Mouse (Mus musculus): ENCODE measurements at regions not wholly inside any gene's neighbourhood (a gene's known extent, or its start where the extent isn't known, plus 50 kb on each side); places are given as distances from the start of the nearest gene placed in this dataset.
A peak's percentile ranks its signal among the peaks of the same experiment; 100 is the strongest.

DNA sequence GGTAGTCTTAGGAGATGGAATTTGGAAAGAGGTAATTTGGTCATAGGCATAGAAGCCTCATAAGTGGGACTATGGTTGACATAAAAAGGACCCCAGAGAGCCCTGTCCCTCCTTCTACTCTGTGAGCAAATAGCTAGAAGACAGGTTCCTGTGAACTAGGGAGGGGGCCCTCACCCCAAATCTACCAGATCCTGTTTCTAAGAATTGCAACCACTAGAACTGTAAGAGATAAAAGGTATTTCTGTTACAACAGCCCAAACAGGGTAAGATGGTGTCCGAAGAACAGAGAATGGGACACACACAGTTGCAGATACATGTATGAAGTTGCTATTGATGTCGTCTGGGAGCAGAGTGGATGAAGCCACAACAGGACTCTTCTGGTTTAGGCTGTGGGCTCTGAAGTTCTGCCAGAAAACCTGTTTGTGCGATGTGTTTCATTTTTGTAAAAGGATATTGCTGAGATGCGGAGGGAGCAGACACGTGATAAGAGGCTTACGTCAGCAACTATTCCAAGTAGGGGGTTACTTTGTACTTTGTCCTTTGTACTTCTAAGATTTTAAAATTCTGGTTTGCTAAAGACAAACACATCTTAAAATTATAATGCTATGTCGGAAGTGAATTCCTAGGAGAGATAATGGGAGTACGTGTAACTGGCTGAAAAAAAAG, 164.0 kb downstream of the Usp46 start:
- H3K4me3 ChIP-seq (ENCODE audit: low read depth, low read length) = no peak overlapping the region
- no peak overlapping the region for H3K4me2 ChIP-seq (replicated peaks; ENCODE audit: low read depth, low read length)
- no peak for ATAC-seq (ENCODE audit: low FRiP score)
- no peaks in the 10 kb centered on the region for H3K4me1 ChIP-seq (replicated peaks; ENCODE audit: control insufficient read depth, insufficient read depth, low read length)
- 91% methylated on average over 8 of the region's 8 CpGs for WGBS
- no peaks in the 10 kb centered on the region for H3K36me3 ChIP-seq (ENCODE audit: control insufficient read depth, insufficient read depth, low read length)
- DNase-seq (ENCODE audit: low spot score) = no peak
- no peak overlapping the region for H3K27ac ChIP-seq (ENCODE audit: low read depth, low read length)
- H3K27me3 ChIP-seq (ENCODE audit: control insufficient read depth, insufficient read depth, low read length) = no peaks in the 10 kb centered on the region
- H3K9ac ChIP-seq (ENCODE audit: low read depth, low read length) = no peak overlapping the region
- H3K9me3 ChIP-seq (ENCODE audit: control insufficient read depth, low read length) = no peaks in the 10 kb centered on the region

DNA sequence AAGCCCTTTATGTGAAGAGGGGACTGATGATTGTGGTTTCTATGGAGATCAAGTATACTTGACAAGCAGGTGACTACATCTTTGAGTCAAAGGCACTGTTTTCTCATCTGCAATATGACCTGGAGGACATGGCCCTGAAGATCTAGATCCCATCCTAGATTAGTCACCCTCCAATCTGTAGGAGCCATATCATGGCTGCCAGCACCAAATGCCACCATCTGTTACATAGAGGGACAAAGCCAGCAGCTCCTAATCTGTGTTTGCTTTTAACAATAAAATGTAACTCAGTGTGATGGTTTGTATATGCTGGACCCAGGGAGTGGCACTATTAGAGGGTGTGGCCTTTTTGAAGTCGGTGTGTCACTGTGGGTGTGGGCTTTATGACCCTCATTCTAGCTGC, 156.1 kb downstream of the Usp46 start:
- DNase-seq (ENCODE audit: low spot score) (no peak), ATAC-seq (ENCODE audit: low FRiP score) (no peak)
- Histone ChIP-seq H3K36me3 (ENCODE audit: control insufficient read depth, insufficient read depth, low read length) (no peaks in the 10 kb centered on the region), H3K9me3 (ENCODE audit: control insufficient read depth, low read length) (no peaks in the 10 kb centered on the region), H3K4me1 (replicated peaks; ENCODE audit: control insufficient read depth, insufficient read depth, low read length) (no peaks in the 10 kb centered on the region), H3K27ac (ENCODE audit: low read depth, low read length) (no peak overlapping the region), H3K4me3 (ENCODE audit: low read depth, low read length) (no peak overlapping the region), H3K4me2 (replicated peaks; ENCODE audit: low read depth, low read length) (no peak overlapping the region), H3K9ac (ENCODE audit: low read depth, low read length) (no peak overlapping the region), H3K27me3 (ENCODE audit: control insufficient read depth, insufficient read depth, low read length) (no peaks in the 10 kb centered on the region)
- WGBS = 78% methylated on average over 1 of the region's 1 CpGs

DNA sequence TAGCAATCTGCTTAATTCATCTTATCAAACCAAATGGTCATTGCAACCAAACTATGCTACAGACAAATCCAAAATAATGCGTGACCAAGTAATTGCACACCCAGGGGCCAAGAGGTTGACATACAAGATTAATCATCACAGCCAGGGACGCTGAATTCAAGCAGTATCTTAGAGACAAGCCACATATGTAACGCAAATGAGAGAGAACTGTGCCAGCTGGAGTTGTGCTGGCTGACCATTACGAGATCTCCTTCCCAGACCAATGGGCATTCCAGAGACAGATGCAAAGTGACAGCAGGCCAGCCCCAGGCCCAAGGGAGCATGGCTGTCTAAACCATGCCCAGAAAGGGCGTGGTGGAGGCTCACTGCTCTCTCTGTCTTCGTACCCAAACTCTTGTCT, 155.1 kb downstream of the Usp46 start:
- ATAC-seq (ENCODE audit: low FRiP score) (peak; percentile 59; the same call in 1 of the 2 replicates), DNase-seq (ENCODE audit: low spot score) (peak; percentile 48)
- WGBS = 30% methylated on average over 6 of the region's 6 CpGs
- H3K27ac ChIP-seq (ENCODE audit: low read depth, low read length) = no peak overlapping the region
- no peak overlapping the region for H3K9ac ChIP-seq (ENCODE audit: low read depth, low read length)
- no peaks in the 10 kb centered on the region for H3K9me3 ChIP-seq (ENCODE audit: control insufficient read depth, low read length)
- H3K4me1 ChIP-seq (replicated peaks; ENCODE audit: control insufficient read depth, insufficient read depth, low read length) = no peaks in the 10 kb centered on the region
- no peak overlapping the region for H3K4me2 ChIP-seq (replicated peaks; ENCODE audit: low read depth, low read length)
- H3K27me3 ChIP-seq (ENCODE audit: control insufficient read depth, insufficient read depth, low read length) = no peaks in the 10 kb centered on the region
- no peak overlapping the region for H3K4me3 ChIP-seq (ENCODE audit: low read depth, low read length)
- no peaks in the 10 kb centered on the region for H3K36me3 ChIP-seq (ENCODE audit: control insufficient read depth, insufficient read depth, low read length)

DNA sequence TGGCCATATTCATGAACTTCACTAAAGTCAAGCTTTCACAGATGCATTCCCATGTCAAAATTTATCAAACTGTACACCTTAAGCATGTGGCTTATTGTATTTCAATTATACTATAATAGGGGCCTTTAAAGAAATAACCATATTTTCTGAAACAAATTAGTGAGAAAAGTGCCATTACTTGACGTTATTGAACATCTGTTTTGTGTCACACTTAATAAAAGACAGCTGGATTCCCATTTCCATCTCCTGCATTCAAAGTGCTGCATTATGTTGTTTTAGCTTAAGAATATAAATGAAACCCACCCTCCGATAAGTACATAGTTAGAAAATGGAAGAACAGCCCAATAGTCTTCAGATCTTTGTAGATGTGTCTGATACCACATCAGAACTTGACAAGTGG, 150.2 kb downstream of the Usp46 start:
- 65% methylated on average over 2 of the region's 2 CpGs for WGBS
- H3K4me2 ChIP-seq (replicated peaks; ENCODE audit: low read depth, low read length) = no peak overlapping the region
- H3K36me3 ChIP-seq (ENCODE audit: control insufficient read depth, insufficient read depth, low read length) = no peaks in the 10 kb centered on the region
- ATAC-seq (ENCODE audit: low FRiP score) (no peak), DNase-seq (ENCODE audit: low spot score) (no peak)
- H3K27ac ChIP-seq (ENCODE audit: low read depth, low read length) = no peak overlapping the region
- H3K4me1 ChIP-seq (replicated peaks; ENCODE audit: control insufficient read depth, insufficient read depth, low read length) = no peaks in the 10 kb centered on the region
- no peak overlapping the region for H3K4me3 ChIP-seq (ENCODE audit: low read depth, low read length)
- no peak overlapping the region for H3K9ac ChIP-seq (ENCODE audit: low read depth, low read length)
- H3K27me3 ChIP-seq (ENCODE audit: control insufficient read depth, insufficient read depth, low read length) = no peaks in the 10 kb centered on the region
- H3K9me3 ChIP-seq (ENCODE audit: control insufficient read depth, low read length) = no peaks in the 10 kb centered on the region

DNA sequence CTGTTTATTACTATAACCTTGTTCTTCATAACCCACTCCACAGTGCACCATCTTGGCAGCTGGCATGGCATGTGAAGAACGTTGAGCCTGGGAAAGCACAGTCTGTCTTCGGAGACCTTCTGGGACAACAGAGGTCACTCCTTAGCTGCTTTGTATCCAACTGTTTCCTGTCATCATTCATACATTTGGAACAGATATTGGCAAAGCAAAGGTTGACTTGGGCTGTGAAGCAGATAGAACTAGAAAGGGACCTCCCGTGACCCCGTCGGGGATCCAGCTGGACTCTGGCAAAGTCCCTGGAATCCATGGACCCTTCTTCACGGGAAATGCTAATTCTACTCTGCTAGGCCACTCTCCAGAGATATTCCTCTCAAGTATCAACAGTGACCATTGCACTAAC, 148.3 kb downstream of the Usp46 start:
- H3K4me1 ChIP-seq (replicated peaks; ENCODE audit: control insufficient read depth, insufficient read depth, low read length) = no peaks in the 10 kb centered on the region
- ATAC-seq (ENCODE audit: low FRiP score) (no peak), DNase-seq (ENCODE audit: low spot score) (no peak)
- no peak overlapping the region for H3K9ac ChIP-seq (ENCODE audit: low read depth, low read length)
- no peak overlapping the region for H3K27ac ChIP-seq (ENCODE audit: low read depth, low read length)
- no peak overlapping the region for H3K4me3 ChIP-seq (ENCODE audit: low read depth, low read length)
- 79% methylated on average over 6 of the region's 6 CpGs for WGBS
- H3K4me2 ChIP-seq (replicated peaks; ENCODE audit: low read depth, low read length) = no peak overlapping the region
- no peaks in the 10 kb centered on the region for H3K27me3 ChIP-seq (ENCODE audit: control insufficient read depth, insufficient read depth, low read length)
- H3K36me3 ChIP-seq (ENCODE audit: control insufficient read depth, insufficient read depth, low read length) = no peaks in the 10 kb centered on the region
- no peaks in the 10 kb centered on the region for H3K9me3 ChIP-seq (ENCODE audit: control insufficient read depth, low read length)

DNA sequence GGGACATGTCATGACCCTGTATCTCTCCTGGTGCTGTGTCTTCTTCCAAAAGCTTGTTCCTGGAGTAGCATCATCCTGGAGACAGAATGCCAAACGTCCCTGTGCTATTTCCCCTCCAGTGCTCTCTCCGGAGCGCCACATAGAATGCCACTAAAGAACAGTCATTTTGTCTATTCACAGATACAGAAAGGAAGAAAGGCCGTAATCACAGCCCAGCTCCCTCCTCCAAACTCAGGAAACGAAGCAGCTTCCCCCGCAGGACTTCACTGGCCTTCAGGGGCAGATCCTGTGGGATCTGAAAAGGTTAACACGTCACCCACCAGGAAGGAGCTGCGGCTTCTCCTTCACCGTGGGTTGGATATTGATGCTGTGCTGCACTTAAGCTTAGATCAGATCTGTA, 140.7 kb downstream of the Usp46 start:
- H3K4me1 ChIP-seq (replicated peaks; ENCODE audit: control insufficient read depth, insufficient read depth, low read length) = no peaks in the 10 kb centered on the region
- no peak overlapping the region for H3K4me3 ChIP-seq (ENCODE audit: low read depth, low read length)
- H3K27ac ChIP-seq (ENCODE audit: low read depth, low read length) = no peak overlapping the region
- WGBS = 61% methylated on average over 9 of the region's 9 CpGs
- no peaks in the 10 kb centered on the region for H3K36me3 ChIP-seq (ENCODE audit: control insufficient read depth, insufficient read depth, low read length)
- no peaks in the 10 kb centered on the region for H3K9me3 ChIP-seq (ENCODE audit: control insufficient read depth, low read length)
- H3K9ac ChIP-seq (ENCODE audit: low read depth, low read length) = no peak overlapping the region
- no peaks in the 10 kb centered on the region for H3K27me3 ChIP-seq (ENCODE audit: control insufficient read depth, insufficient read depth, low read length)
- no peak for DNase-seq (ENCODE audit: low spot score)
- no peak for ATAC-seq (ENCODE audit: low FRiP score)
- no peak overlapping the region for H3K4me2 ChIP-seq (replicated peaks; ENCODE audit: low read depth, low read length)

DNA sequence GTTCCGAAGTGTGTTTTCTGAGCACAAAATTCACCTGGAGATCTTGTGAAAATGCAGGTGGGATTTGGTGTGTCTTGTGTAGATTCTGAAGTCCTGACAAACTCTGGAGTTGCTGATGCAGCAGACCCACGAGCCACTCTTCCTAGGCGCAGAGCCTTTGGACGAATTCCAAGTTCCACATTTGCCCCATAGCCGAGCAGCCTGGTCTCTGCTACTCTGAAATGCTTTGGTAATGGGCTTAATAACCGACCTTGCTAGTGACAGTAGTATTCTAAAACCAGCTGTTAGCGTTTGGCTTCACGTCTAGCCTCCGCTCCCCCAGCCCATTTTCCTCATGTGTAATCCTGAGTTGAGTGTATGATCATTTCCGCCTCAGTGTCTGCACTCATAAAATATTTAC, 139.5 kb downstream of the Usp46 start:
- Histone ChIP-seq H3K27ac (ENCODE audit: low read depth, low read length) (no peak overlapping the region), H3K4me2 (replicated peaks; ENCODE audit: low read depth, low read length) (no peak overlapping the region)
- no peak for DNase-seq (ENCODE audit: low spot score)

DNA sequence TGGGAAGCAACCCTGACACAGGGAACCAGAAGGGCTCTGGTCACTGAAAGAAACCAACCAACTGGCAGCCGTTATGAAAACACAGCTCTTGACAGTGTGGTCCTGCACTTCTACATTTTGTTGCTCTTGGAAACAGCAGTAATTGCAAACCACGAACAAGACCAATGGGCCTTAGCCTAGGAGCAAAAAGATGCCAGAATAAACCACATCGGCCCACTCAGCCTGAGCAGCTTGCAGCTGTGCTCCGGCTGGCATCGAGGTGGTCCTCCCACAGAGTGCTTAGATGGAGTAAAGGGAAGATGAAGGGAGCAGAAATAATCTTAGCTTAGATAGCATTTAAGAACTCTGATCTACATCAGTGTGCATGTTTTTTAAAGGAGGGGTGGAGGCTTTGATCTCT, 138.0 kb downstream of the Usp46 start:
- WGBS = 79% methylated on average over 5 of the region's 5 CpGs
- Histone ChIP-seq H3K27me3 (ENCODE audit: control insufficient read depth, insufficient read depth, low read length) (no peaks in the 10 kb centered on the region), H3K4me3 (ENCODE audit: low read depth, low read length) (no peak overlapping the region), H3K9ac (ENCODE audit: low read depth, low read length) (no peak overlapping the region), H3K27ac (ENCODE audit: low read depth, low read length) (no peak overlapping the region), H3K4me1 (replicated peaks; ENCODE audit: control insufficient read depth, insufficient read depth, low read length) (no peaks in the 10 kb centered on the region), H3K9me3 (ENCODE audit: control insufficient read depth, low read length) (no peaks in the 10 kb centered on the region), H3K36me3 (ENCODE audit: control insufficient read depth, insufficient read depth, low read length) (no peaks in the 10 kb centered on the region), H3K4me2 (replicated peaks; ENCODE audit: low read depth, low read length) (no peak overlapping the region)
- ATAC-seq (ENCODE audit: low FRiP score) (no peak), DNase-seq (ENCODE audit: low spot score) (no peak)

More for the DNA sequence above, 139.5 kb downstream of the Usp46 start:
- Histone ChIP-seq H3K4me1 (replicated peaks; ENCODE audit: control insufficient read depth, insufficient read depth, low read length) (no peaks in the 10 kb centered on the region), H3K27me3 (ENCODE audit: control insufficient read depth, insufficient read depth, low read length) (no peaks in the 10 kb centered on the region), H3K9me3 (ENCODE audit: control insufficient read depth, low read length) (no peaks in the 10 kb centered on the region), H3K4me3 (ENCODE audit: low read depth, low read length) (no peak overlapping the region), H3K9ac (ENCODE audit: low read depth, low read length) (no peak overlapping the region), H3K36me3 (ENCODE audit: control insufficient read depth, insufficient read depth, low read length) (no peaks in the 10 kb centered on the region)
- no peak for ATAC-seq (ENCODE audit: low FRiP score)
- 88% methylated on average over 10 of the region's 10 CpGs for WGBS

DNA sequence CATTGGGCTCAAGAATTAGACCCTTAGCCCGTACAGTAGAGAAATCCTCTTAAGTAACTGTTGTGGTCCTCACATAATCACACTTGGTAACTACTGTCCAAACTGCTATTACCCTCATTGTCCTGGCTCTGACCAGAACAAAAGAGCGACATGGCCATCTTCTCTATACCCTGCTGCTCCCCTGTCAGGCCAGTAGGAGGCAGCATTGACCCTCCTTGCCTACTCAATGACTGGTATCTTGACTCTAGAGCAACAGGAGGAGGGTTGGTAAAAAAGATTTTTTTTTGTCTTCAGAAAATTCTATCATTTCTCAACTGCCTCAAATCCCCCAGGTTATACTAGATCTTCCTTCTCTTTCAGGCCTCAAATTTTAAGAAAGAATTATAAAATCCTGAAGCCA, 130.4 kb downstream of the Usp46 start:
- Histone ChIP-seq H3K4me3 (ENCODE audit: low read depth, low read length) (no peak overlapping the region), H3K36me3 (ENCODE audit: control insufficient read depth, insufficient read depth, low read length) (no peaks in the 10 kb centered on the region), H3K4me1 (replicated peaks; ENCODE audit: control insufficient read depth, insufficient read depth, low read length) (no peaks in the 10 kb centered on the region), H3K27me3 (ENCODE audit: control insufficient read depth, insufficient read depth, low read length) (no peaks in the 10 kb centered on the region), H3K4me2 (replicated peaks; ENCODE audit: low read depth, low read length) (no peak overlapping the region), H3K9ac (ENCODE audit: low read depth, low read length) (no peak overlapping the region), H3K9me3 (ENCODE audit: control insufficient read depth, low read length) (no peaks in the 10 kb centered on the region), H3K27ac (ENCODE audit: low read depth, low read length) (no peak overlapping the region)
- ATAC-seq (ENCODE audit: low FRiP score) (no peak), DNase-seq (ENCODE audit: low spot score) (peak; percentile 45)
- 56% methylated on average over 2 of the region's 2 CpGs for WGBS

Measured in hindbrain, embryonic 11.5 days (tissue).